Mouse (Mus musculus) bone marrow macrophage, adult 2 months (primary cell): ENCODE results near the gene Dnah17.

Source experiments
- CTCF ChIP-seq: IDR thresholded peaks from 2 replicates; pipeline ENCODE4 v1.5.1; 2012; ENCODE audit warnings: low read depth, mild to moderate bottlenecking, low read length, moderate library complexity
- POLR2A ChIP-seq: IDR thresholded peaks from 2 replicates; pipeline ENCODE4 v1.6.1; 2012; ENCODE audit warnings: mild to moderate bottlenecking, low read depth, low read length, borderline replicate concordance

GRCm38 (mm10) chr11:118174752-118175151 lies 44.3 kb upstream of the Dnah17 start:
- no peak for TF ChIP-seq CTCF
- no peak for TF ChIP-seq POLR2A
